Mouse (Mus musculus) embryonic facial prominence, embryonic 12.5 days (tissue): ENCODE measurements around the gene Pias4. TPM values are rescaled to one million over a fixed set of nuclear protein-coding genes. Genes with fewer than 3 reads are reported as not detected.

Experiments used
- microRNA-seq: library from miRNA; unstranded; fragments of <30 nt; microRNA quantifications from one replicate; pipeline ENCODE4, GENCODE M21; 2017
- polyA plus RNA-seq: library from polyadenylated mRNA; unstranded; fragments of >200 nt; fragmentation: Nextera tagmentation; extraction: Ambion mirVana; gene quantifications from 2 replicates; pipeline ENCODE4 v1.2.1, GENCODE M21; 2016

The Pias4 gene
- polyA plus RNA-seq, 1 experiment from 2014 or later: 57.5 TPM

Small RNAs within 50 kb of the gene (microRNA-seq; reads per million reads assigned to microRNA genes)
- gene Mir5615-1 (not detected), gene Mir5615-2 (not detected)

Other genes with a start within 250 kb of the Pias4 start
- 70.3 TPM in 2 replicates for gene Lmnb2, start 249.7 kb downstream of the Pias4 start, polyA plus RNA-seq
- gene Gadd45b, start 237.8 kb downstream of the Pias4 start, polyA plus RNA-seq: 15.9 and 20.5 TPM in 2 replicates
- gene Gng7, start 153.0 kb downstream of the Pias4 start, polyA plus RNA-seq: 11.0 and 11.4 TPM in 2 replicates
- gene Diras1, start 142.3 kb downstream of the Pias4 start, polyA plus RNA-seq: 1.9 and 2.1 TPM in 2 replicates
- gene Slc39a3, start 130.5 kb downstream of the Pias4 start, polyA plus RNA-seq: 21.8 and 21.9 TPM in 2 replicates
- 242 and 251 TPM in 2 replicates for gene Sgta, start 107.7 kb downstream of the Pias4 start, polyA plus RNA-seq
- gene Thop1, start 97.9 kb downstream of the Pias4 start, polyA plus RNA-seq: 68.2 and 71.3 TPM in 2 replicates
- 0.31 and 0.69 TPM in 2 replicates for gene Creb3l3, start 69.0 kb downstream of the Pias4 start, polyA plus RNA-seq
- 230 and 238 TPM in 2 replicates for gene Map2k2, start 62.0 kb downstream of the Pias4 start, polyA plus RNA-seq
- 21.7 and 22.3 TPM in 2 replicates for gene Zbtb7a, start 32.7 kb downstream of the Pias4 start, polyA plus RNA-seq
- 552 and 562 TPM in 2 replicates for gene Eef2, start 8.7 kb upstream of the Pias4 start, polyA plus RNA-seq
- gene Dapk3, start 15.1 kb upstream of the Pias4 start, polyA plus RNA-seq: 79.5 and 85.3 TPM in 2 replicates
- not detected in 2 replicates for gene 4930442H23Rik, start 15.9 kb upstream of the Pias4 start, polyA plus RNA-seq
- 0.20 TPM in 1 of 2 replicates, not detected in the other for gene Nmrk2, start 34.1 kb upstream of the Pias4 start, polyA plus RNA-seq
- 3.0 and 3.8 TPM in 2 replicates for gene Atcay, start 62.9 kb upstream of the Pias4 start, polyA plus RNA-seq
- 13.2 and 13.4 TPM in 2 replicates for gene Zfr2, start 65.2 kb upstream of the Pias4 start, polyA plus RNA-seq
- 5.6 and 7.2 TPM in 2 replicates for gene Matk, start 85.0 kb upstream of the Pias4 start, polyA plus RNA-seq
- gene Mrpl54, start 99.0 kb upstream of the Pias4 start, polyA plus RNA-seq: 194 and 205 TPM in 2 replicates
- gene Apba3, start 99.0 kb upstream of the Pias4 start, polyA plus RNA-seq: 53.9 and 55.4 TPM in 2 replicates
- 4.5 and 6.4 TPM in 2 replicates for gene Tjp3, start 123.7 kb upstream of the Pias4 start, polyA plus RNA-seq
- 70.1 and 75.3 TPM in 2 replicates for gene Pip5k1c, start 125.0 kb upstream of the Pias4 start, polyA plus RNA-seq
- 61.0 and 62.2 TPM in 2 replicates for gene Cactin, start 153.2 kb upstream of the Pias4 start, polyA plus RNA-seq
- 2.8 and 3.1 TPM in 2 replicates for gene Tbxa2r, start 160.8 kb upstream of the Pias4 start, polyA plus RNA-seq
- gene Gipc3, start 175.3 kb upstream of the Pias4 start, polyA plus RNA-seq: not detected in 2 replicates
- gene Hmg20b, start 182.6 kb upstream of the Pias4 start, polyA plus RNA-seq: 130 and 132 TPM in 2 replicates
- gene Mfsd12, start 189.6 kb upstream of the Pias4 start, polyA plus RNA-seq: 13.9 and 14.5 TPM in 2 replicates
- gene 4930404N11Rik, start 197.9 kb upstream of the Pias4 start, polyA plus RNA-seq: 0.73 and 0.82 TPM in 2 replicates
- 140 and 143 TPM in 2 replicates for gene Fzr1, start 210.6 kb upstream of the Pias4 start, polyA plus RNA-seq
- gene Dohh, start 216.5 kb upstream of the Pias4 start, polyA plus RNA-seq: 73.6 and 77.0 TPM in 2 replicates
- gene Gm48551, start 216.5 kb upstream of the Pias4 start, polyA plus RNA-seq: 2.9 and 4.1 TPM in 2 replicates
- gene Gm48552, start 221.1 kb upstream of the Pias4 start, polyA plus RNA-seq: 2.0 and 3.8 TPM in 2 replicates
- gene Smim24, start 225.1 kb upstream of the Pias4 start, polyA plus RNA-seq: 3.1 and 3.4 TPM in 2 replicates